Mouse (Mus musculus) brown adipose tissue, adult 24 weeks (tissue): Measurements from ENCODE around the gene Npc1l1. TPM values are rescaled to one million over a fixed set of nuclear protein-coding genes. Genes with fewer than 3 reads are reported as not detected.

ENCODE experiments used
- H3K27ac ChIP-seq: fragments of 200-500 bp; replicated peaks from 2 replicates; pipeline ENCODE4 v1.5.1; 2012; ENCODE audit warnings: low read depth, mild to moderate bottlenecking, low read length
- H3K4me1 ChIP-seq: fragments of 200-500 bp; 2 replicates; pipeline ENCODE4 v1.6.1; 2012; ENCODE audit warnings: low read length, mixed read lengths; ENCODE audit not compliant: control insufficient read depth, insufficient read depth, insufficient read length
- H3K4me3 ChIP-seq: fragments of 200-500 bp; 2 replicates; pipeline ENCODE4 v1.5.1; 2012; ENCODE audit warnings: low read depth, mild to moderate bottlenecking, low read length, moderate library complexity; ENCODE audit not compliant: insufficient read depth
- polyA plus RNA-seq: library from polyadenylated mRNA; stranded (reverse); fragments of >200 nt; gene quantifications from 2 replicates; pipeline ENCODE4 v1.2.4, GENCODE M21; 2012; ENCODE audit not compliant: missing spikeins, insufficient read depth, insufficient read length

Gene Npc1l1
- polyA plus RNA-seq, 1 experiment: not detected

- Histone ChIP-seq H3K4me1 (peaks cover 8% of the 10 kb centered on the region; the same call in 1 of the 2 replicates), H3K27ac (no peak overlapping the region), H3K4me3 (no peak overlapping the region)
Measured at GRCm38 (mm10) chr11:6161549-6161948, 68.4 kb downstream of the Npc1l1 start.

Other genes with a start within 250 kb of the Npc1l1 start
- gene Camk2b, start 163.8 kb downstream of the Npc1l1 start, polyA plus RNA-seq: 12.1 and 18.6 TPM in 2 replicates
- not detected in 2 replicates for gene A730071L15Rik, start 30.1 kb downstream of the Npc1l1 start, polyA plus RNA-seq
- gene Nudcd3, start 29.7 kb downstream of the Npc1l1 start, polyA plus RNA-seq: 19.4 and 22.0 TPM in 2 replicates
- gene Ddx56, start 37.6 kb upstream of the Npc1l1 start, polyA plus RNA-seq: 13.0 and 14.2 TPM in 2 replicates
- 47.2 and 47.6 TPM in 2 replicates for gene Tmed4, start 44.7 kb upstream of the Npc1l1 start, polyA plus RNA-seq
- gene Ogdh, start 61.5 kb upstream of the Npc1l1 start, polyA plus RNA-seq: 1,179 and 1,285 TPM in 2 replicates
- gene Zmiz2, start 158.9 kb upstream of the Npc1l1 start, polyA plus RNA-seq: 20.4 and 25.1 TPM in 2 replicates
- 1,997 and 2,277 TPM in 2 replicates for gene Ppia, start 185.3 kb upstream of the Npc1l1 start, polyA plus RNA-seq
- gene H2afv, start 214.3 kb upstream of the Npc1l1 start, polyA plus RNA-seq: 54.3 and 66.3 TPM in 2 replicates
- gene Purb, start 245.8 kb upstream of the Npc1l1 start, polyA plus RNA-seq: 25.2 and 39.9 TPM in 2 replicates